Mouse (Mus musculus) thymus, adult 2 months (tissue): Measurements from ENCODE around the gene Skida1. TPM values are rescaled to one million over a fixed set of nuclear protein-coding genes. Genes with fewer than 3 reads are reported as not detected.
"Not testable (repeated sequence)": the region's sequence is repeated elsewhere in the genome, so short reads cannot be mapped to it uniquely, and the experiment has no call there.

Experiments used
- DNase-seq: peaks from one replicate; pipeline ENCODE4 v3.0.0; 2021
- H3K27ac ChIP-seq: fragments of 200-500 bp; 2 replicates; pipeline ENCODE4 v1.5.1; 2012; ENCODE audit warnings: low read length, control low read depth; ENCODE audit not compliant: control insufficient read depth, insufficient read depth
- H3K27me3 ChIP-seq: fragments of 200-500 bp; 2 replicates; pipeline ENCODE4 v1.6.1; 2012; ENCODE audit warnings: mild to moderate bottlenecking, low read length, moderate library complexity, mixed read lengths; ENCODE audit not compliant: control insufficient read depth, insufficient read depth
- H3K36me3 ChIP-seq: fragments of 200-500 bp; 2 replicates; pipeline ENCODE4 v1.6.1; 2012; ENCODE audit warnings: mild to moderate bottlenecking, low read length, moderate library complexity; ENCODE audit not compliant: control insufficient read depth, insufficient read depth
- H3K4me1 ChIP-seq: fragments of 200-500 bp; replicated peaks from 2 replicates; pipeline ENCODE4 v1.6.1; 2012; ENCODE audit warnings: low read length; ENCODE audit not compliant: control insufficient read depth, insufficient read depth
- H3K4me3 ChIP-seq: fragments of 200-500 bp; 2 replicates; pipeline ENCODE4 v1.5.1; 2012; ENCODE audit warnings: mild to moderate bottlenecking, low read length, control low read depth, moderate library complexity; ENCODE audit not compliant: control insufficient read depth, insufficient read depth
- CTCF ChIP-seq: fragments of 200-500 bp; IDR thresholded peaks from 2 replicates; pipeline ENCODE4 v1.5.1; 2012; ENCODE audit warnings: mild to moderate bottlenecking, control low read depth, low read length, moderate library complexity, borderline replicate concordance; ENCODE audit not compliant: control insufficient read depth, poor library complexity, insufficient read depth; ENCODE audit errors: extremely low read depth
- POLR2A ChIP-seq: fragments of 200-500 bp; IDR thresholded peaks from 2 replicates; pipeline ENCODE4 v1.6.1; 2012; ENCODE audit warnings: mild to moderate bottlenecking, low read length, control low read depth, moderate library complexity; ENCODE audit not compliant: control insufficient read depth, poor library complexity, insufficient read depth; ENCODE audit errors: extremely low read depth
- WGBS: fragments of 180-500 bp; shearing (Covaris S2); methylation state at CpG from one replicate; pipeline ENCODE4 v1.1.7; 2018; 5-methylcytosine and 5-hydroxymethylcytosine counted together
- polyA plus RNA-seq: library from polyadenylated mRNA; depleted of rRNA; stranded (reverse); fragments of >200 nt; gene quantifications from 2 replicates; pipeline ENCODE4 v1.2.3, GENCODE M21; 2012; rRNA removed

Skida1 gene
- 0.38 and 0.41 TPM in 2 replicates for polyA plus RNA-seq

DNA sequence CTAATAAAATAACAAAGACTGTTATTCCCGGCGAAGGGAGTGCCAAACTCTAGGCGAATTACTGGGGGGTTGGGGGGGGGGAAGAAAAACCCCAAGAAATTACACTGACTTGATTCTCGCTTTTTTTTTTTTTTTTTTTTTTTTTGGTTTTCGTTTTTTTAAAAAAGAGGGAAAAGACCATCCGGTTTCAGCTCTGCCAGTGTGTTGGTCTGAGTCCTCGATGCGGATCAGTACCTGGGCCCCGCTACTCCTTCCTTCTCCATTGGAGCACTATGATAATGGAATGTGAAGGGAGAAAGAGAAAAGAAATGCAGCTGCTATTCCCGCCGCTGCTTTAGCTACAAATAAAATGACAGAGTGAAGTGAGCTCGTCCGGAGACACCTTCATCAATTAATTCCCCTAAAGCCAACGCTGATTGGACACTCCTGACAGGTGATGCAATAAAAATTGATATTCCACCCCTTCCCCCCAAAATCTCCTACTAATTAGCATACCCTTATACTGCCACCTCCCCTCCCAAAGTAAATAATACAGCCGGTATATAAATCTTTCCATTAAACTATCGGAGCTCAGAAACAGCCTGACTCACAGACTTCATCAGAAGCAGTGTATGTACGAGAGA, at the start of gene Skida1:
Skida1 (minus strand) TSS at position 599 of the 623 bp plus-strand sequence.
- WGBS, result 6% methylated on average over 17 of the region's 17 CpGs
- peaks cover 27% of the 10 kb centered on the region for H3K27me3 ChIP-seq
- DNase-seq, result no peak
- no peaks in the 10 kb centered on the region for H3K36me3 ChIP-seq
- H3K27ac ChIP-seq, result no peak within 1 kb of the TSS
- H3K4me3 ChIP-seq, result peak within 1 kb of the TSS; percentile 57
- peaks cover 13% of the 10 kb centered on the region for H3K4me1 ChIP-seq
- TF ChIP-seq CTCF (no peak), POLR2A (no peak)

DNA sequence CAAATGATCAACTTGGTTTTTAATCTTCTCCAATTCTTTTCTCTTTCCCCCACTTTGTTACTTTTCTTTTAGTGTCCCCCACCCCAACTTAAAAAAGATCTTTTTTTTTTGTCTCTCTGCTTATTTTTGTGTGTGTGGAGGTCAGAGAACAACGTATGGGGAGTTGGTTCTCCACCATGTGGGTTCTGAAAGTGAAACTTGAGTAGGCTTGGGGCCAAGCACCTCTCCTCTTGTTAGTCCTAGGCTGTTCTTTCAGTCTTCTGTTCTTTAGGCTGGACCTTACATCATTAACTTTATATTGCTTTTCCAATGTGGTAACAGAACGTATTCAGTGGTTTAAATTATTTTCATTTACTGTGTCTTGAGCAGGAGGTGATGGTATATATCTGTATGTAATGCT, 47.0 kb upstream of the Skida1 start:
- 49% methylated on average over 2 of the region's 2 CpGs for WGBS
- H3K36me3 ChIP-seq, result peaks cover 11% of the 10 kb centered on the region
- H3K27me3 ChIP-seq, result no peaks in the 10 kb centered on the region
- no peaks in the 10 kb centered on the region for H3K4me1 ChIP-seq
- no peak overlapping the region for H3K4me3 ChIP-seq
- H3K27ac ChIP-seq, result no peak overlapping the region
- no peak for DNase-seq
- TF ChIP-seq POLR2A (no peak), CTCF (no peak)

DNA sequence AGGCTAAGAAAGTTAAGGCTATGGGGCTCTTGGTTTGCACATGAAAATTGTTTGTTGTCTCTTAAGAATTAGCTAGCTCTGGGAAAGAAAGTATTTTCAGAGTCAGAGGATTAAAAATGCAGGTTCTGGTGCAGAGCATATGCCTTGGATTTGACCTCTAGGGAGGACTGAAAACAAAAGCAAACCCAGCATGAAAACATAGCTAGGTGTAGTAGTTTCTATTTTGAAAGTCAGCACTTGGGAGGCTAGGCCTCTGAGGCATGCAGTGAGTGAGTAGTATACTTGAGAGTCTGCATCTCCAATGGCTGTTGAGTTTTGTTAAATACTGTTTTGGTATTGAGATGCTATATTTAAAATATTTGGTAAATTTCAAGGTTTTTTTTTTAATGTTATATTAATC, 45.5 kb upstream of the Skida1 start:
- no peak for DNase-seq
- H3K4me1 ChIP-seq, result no peaks in the 10 kb centered on the region
- H3K27ac ChIP-seq, result no peak overlapping the region
- no peak for TF ChIP-seq CTCF
- no peak for TF ChIP-seq POLR2A
- no peaks in the 10 kb centered on the region for H3K27me3 ChIP-seq
- peaks cover 21% of the 10 kb centered on the region for H3K36me3 ChIP-seq
- no peak overlapping the region for H3K4me3 ChIP-seq

DNA sequence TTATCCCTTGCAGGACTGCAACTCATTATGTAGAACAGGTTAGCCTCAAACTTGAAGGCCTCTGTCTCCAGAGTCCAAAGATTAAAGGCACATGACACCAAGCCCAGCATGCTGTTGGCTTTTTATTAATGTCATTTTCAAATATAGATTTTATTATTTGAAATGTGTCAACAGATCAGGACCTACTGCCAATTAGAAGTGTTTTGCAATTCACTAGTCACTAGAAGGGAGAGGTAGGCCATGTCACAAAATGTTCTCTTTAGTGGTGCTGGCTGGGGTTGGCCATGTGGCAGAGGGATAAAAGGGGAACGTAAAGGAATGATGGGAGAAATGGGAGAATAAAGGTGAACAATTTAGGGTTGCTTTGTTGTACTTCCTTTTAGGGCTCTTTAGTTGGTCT, 45.0 kb upstream of the Skida1 start:
- Histone ChIP-seq H3K27ac (no peak overlapping the region), H3K27me3 (no peaks in the 10 kb centered on the region), H3K36me3 (peaks cover 25% of the 10 kb centered on the region), H3K4me1 (no peaks in the 10 kb centered on the region; the same call in 1 of the 2 replicates), H3K4me3 (no peak overlapping the region)
- WGBS, result 94% methylated on average over 1 of the region's 1 CpGs
- DNase-seq, result no peak
- TF ChIP-seq POLR2A, result no peak

DNA sequence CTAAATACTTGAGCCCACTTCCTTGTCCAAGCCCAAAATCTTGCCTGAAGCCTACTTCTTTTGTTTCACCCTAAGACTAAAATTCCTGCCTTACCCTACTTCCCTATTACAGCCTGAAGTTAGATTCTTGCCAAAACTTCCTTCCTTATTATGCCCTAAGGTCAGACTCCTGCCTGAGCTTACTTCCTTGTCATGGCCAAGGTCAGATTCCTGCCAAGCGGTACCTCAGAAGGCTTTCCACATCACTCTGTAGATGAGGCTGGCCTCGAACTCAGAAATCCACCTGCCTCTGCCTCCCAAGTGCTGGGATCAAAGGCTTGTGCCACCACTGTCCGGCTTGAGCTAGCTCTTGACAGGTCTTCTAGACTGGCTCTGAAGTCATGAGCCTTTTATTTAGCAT, 38.8 kb upstream of the Skida1 start:
- not testable (repeated sequence) for H3K4me1 ChIP-seq, H3K27ac ChIP-seq, H3K4me3 ChIP-seq, DNase-seq, H3K27me3 ChIP-seq
- WGBS, result 97% methylated on average over 3 of the region's 3 CpGs
- peaks cover 47% of the 10 kb centered on the region for H3K36me3 ChIP-seq

DNA sequence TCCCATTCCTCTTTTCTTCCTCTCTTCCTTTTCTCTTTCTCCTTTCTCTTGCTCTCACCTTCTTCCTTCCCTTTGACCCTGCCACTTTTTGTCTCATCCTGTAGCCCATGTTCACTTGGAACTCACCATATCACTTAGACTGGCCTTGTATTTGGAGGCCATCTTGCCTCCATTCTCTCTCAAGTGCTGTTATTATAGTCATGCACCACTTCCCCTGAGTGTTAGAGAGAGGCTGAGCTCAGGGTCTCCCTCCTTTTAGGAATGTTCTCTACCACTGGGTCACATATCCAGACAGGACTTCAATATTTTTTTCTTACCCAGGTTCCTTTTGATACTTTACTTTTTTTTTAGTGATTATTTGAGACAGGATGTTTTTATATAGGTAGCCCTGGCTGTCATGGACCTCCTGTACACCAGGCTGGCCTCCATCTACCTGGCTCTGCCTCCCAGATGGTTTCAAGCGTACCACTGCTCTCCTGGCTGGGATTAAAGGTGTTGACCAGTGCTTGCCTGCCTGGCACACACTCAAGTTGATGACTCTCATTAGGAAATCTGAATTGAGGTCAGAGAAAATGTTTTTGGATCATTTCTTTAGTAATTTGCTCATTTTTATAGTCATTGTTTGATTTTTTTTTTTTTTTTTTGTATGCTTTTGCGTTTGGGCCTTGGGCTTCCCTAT, 31.5 kb upstream of the Skida1 start:
- WGBS, result 98% methylated on average over 2 of the region's 2 CpGs
- H3K27ac ChIP-seq, result no peak overlapping the region
- H3K4me3 ChIP-seq, result no peak overlapping the region
- H3K27me3 ChIP-seq, result no peaks in the 10 kb centered on the region
- H3K4me1 ChIP-seq, result no peaks in the 10 kb centered on the region
- no peak for DNase-seq
- peaks cover 47% of the 10 kb centered on the region for H3K36me3 ChIP-seq
- TF ChIP-seq POLR2A (no peak), CTCF (no peak)

DNA sequence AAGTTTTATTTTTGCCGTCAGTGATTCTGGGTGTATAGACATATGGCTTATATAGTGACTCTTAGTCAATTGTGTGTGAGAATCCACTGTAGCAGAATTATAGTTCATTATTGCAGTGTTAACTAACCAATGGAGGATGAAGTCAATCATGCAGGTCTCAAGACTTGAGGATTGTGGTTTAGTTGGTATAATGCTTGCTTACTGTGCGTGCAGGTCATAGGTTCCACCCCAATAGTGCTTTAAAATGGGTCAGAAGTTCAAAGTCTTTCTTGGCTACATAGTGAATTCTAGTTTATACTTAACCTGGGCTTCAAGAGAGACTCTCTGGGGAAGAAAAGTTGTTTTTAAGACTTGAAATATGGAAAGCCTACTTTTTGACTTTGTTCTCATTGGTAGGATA, 23.1 kb upstream of the Skida1 start:
- Histone ChIP-seq H3K27me3 (no peaks in the 10 kb centered on the region), H3K36me3 (peaks cover 30% of the 10 kb centered on the region), H3K27ac (no peak overlapping the region), H3K4me1 (no peaks in the 10 kb centered on the region), H3K4me3 (no peak overlapping the region)
- no peak for TF ChIP-seq POLR2A
- TF ChIP-seq CTCF, result no peak
- 97% methylated on average over 2 of the region's 2 CpGs for WGBS
- DNase-seq, result no peak
